Mouse (Mus musculus): Measurements from ENCODE around the gene Cnbd2. TPM values are rescaled to one million over a fixed set of nuclear protein-coding genes. Genes with fewer than 3 reads are reported as not detected.

The Cnbd2 gene
- polyA plus RNA-seq (2017; shearing (Covaris generic)), result 4.4 TPM

GRCm38 (mm10) chr2:156312297-156312897, at the start of gene Cnbd2, which contains the start of gene Scand1:
TSS of gene Cnbd2 (plus strand) at chr2:156312299.
TSS of gene Scand1 (minus strand) at chr2:156312704.

GRCm38 (mm10) chr2:156420694-156421380, 108.7 kb downstream of the Cnbd2 start, which contains the start of gene Epb41l1:
TSS of gene Epb41l1 (plus strand) at chr2:156420909.

Other genes with a start within 250 kb of the Cnbd2 start
- 3.5 TPM for gene Spag4, start 247.1 kb upstream of the Cnbd2 start, polyA plus RNA-seq (2017; shearing (Covaris generic))
- gene Cpne1, start 200.3 kb upstream of the Cnbd2 start, polyA plus RNA-seq (2017; shearing (Covaris generic)), result 64.8 TPM
- 54.4 TPM for gene Rbm12, start 200.3 kb upstream of the Cnbd2 start, polyA plus RNA-seq (2017; shearing (Covaris generic))
- 24.9 TPM for gene Gm28036, start 185.2 kb upstream of the Cnbd2 start, polyA plus RNA-seq (2017; shearing (Covaris generic))
- gene Romo1, start 168.3 kb upstream of the Cnbd2 start, polyA plus RNA-seq (2017; shearing (Covaris generic)), result 119 TPM
- gene Nfs1, start 168.1 kb upstream of the Cnbd2 start, polyA plus RNA-seq (2017; shearing (Covaris generic)), result 38.9 TPM
- gene Rbm39, start 132.1 kb upstream of the Cnbd2 start, polyA plus RNA-seq (2017; shearing (Covaris generic)), result 1,761 TPM
- 97.4 TPM for gene Phf20, start 115.8 kb upstream of the Cnbd2 start, polyA plus RNA-seq (2017; shearing (Covaris generic))
- 97.1 TPM for gene Scand1, start 405 bp downstream of the Cnbd2 start, polyA plus RNA-seq (2017; shearing (Covaris generic))
- gene Epb41l1, start 108.6 kb downstream of the Cnbd2 start, polyA plus RNA-seq (2017; shearing (Covaris generic)), result 2.1 TPM
- gene Aar2, start 235.3 kb downstream of the Cnbd2 start, polyA plus RNA-seq (2017; shearing (Covaris generic)), result 31.6 TPM